Mouse (Mus musculus): Measurements from ENCODE around the gene Mcrs1.

Mcrs1 gene

GRCm38 (mm10) chr15:99198761-99199160 is 53.0 kb downstream of the Mcrs1 start:
- peak; percentile 35 to 79 for DNase-seq

- no peak for DNase-seq
Observed at GRCm38 (mm10) chr15:99195043-99195442, 56.7 kb downstream of the Mcrs1 start.

DNA sequence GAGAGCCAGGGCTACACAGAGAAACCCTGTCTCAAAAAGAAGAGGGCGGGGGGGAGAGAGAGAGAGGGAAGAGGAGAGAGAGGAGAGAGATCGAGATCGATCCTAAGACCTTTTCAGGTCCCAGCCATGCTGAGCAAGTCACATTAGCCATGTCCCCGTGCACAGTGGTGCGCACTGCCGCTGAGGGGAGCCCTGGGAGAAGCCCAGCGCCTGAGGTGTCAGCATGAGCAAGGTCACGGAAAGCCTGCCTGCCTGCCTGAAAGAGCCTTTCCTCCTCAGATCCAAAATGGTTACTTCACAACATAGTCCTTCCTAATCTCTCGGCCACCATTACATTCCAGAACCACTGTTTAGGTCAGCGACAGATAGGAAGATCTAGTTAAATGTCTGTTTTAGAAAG is 57.4 kb downstream of the Mcrs1 start:
- DNase-seq = no peak
